Mouse (Mus musculus) thymus, adult 2 months (tissue): ENCODE data around the gene Cdk11b. TPM values are rescaled to one million over a fixed set of nuclear protein-coding genes. Genes with fewer than 3 reads are reported as not detected.
A peak's percentile ranks its signal among the peaks of the same experiment; 100 is the strongest.
"Not testable (repeated sequence)": the region's sequence is repeated elsewhere in the genome, so short reads cannot be mapped to it uniquely, and the experiment has no call there.

Experiments
- DNase-seq: peaks from one replicate; pipeline ENCODE4 v3.0.0; 2021
- H3K27ac ChIP-seq: fragments of 200-500 bp; 2 replicates; pipeline ENCODE4 v1.5.1; 2012; ENCODE audit warnings: low read length, control low read depth; ENCODE audit not compliant: control insufficient read depth, insufficient read depth
- H3K27me3 ChIP-seq: fragments of 200-500 bp; 2 replicates; pipeline ENCODE4 v1.6.1; 2012; ENCODE audit warnings: mild to moderate bottlenecking, low read length, moderate library complexity, mixed read lengths; ENCODE audit not compliant: control insufficient read depth, insufficient read depth
- H3K36me3 ChIP-seq: fragments of 200-500 bp; 2 replicates; pipeline ENCODE4 v1.6.1; 2012; ENCODE audit warnings: mild to moderate bottlenecking, low read length, moderate library complexity; ENCODE audit not compliant: control insufficient read depth, insufficient read depth
- H3K4me1 ChIP-seq: fragments of 200-500 bp; replicated peaks from 2 replicates; pipeline ENCODE4 v1.6.1; 2012; ENCODE audit warnings: low read length; ENCODE audit not compliant: control insufficient read depth, insufficient read depth
- H3K4me3 ChIP-seq: fragments of 200-500 bp; 2 replicates; pipeline ENCODE4 v1.5.1; 2012; ENCODE audit warnings: mild to moderate bottlenecking, low read length, control low read depth, moderate library complexity; ENCODE audit not compliant: control insufficient read depth, insufficient read depth
- CTCF ChIP-seq: fragments of 200-500 bp; IDR thresholded peaks from 2 replicates; pipeline ENCODE4 v1.5.1; 2012; ENCODE audit warnings: mild to moderate bottlenecking, control low read depth, low read length, moderate library complexity, borderline replicate concordance; ENCODE audit not compliant: control insufficient read depth, poor library complexity, insufficient read depth; ENCODE audit errors: extremely low read depth
- POLR2A ChIP-seq: fragments of 200-500 bp; IDR thresholded peaks from 2 replicates; pipeline ENCODE4 v1.6.1; 2012; ENCODE audit warnings: mild to moderate bottlenecking, low read length, control low read depth, moderate library complexity; ENCODE audit not compliant: control insufficient read depth, poor library complexity, insufficient read depth; ENCODE audit errors: extremely low read depth
- WGBS: fragments of 180-500 bp; shearing (Covaris S2); methylation state at CpG from one replicate; pipeline ENCODE4 v1.1.7; 2018; 5-methylcytosine and 5-hydroxymethylcytosine counted together
- polyA plus RNA-seq: library from polyadenylated mRNA; depleted of rRNA; stranded (reverse); fragments of >200 nt; gene quantifications from 2 replicates; pipeline ENCODE4 v1.2.3, GENCODE M21; 2012

The Cdk11b gene
- polyA plus RNA-seq, 1 experiment = 42.1 TPM

DNA sequence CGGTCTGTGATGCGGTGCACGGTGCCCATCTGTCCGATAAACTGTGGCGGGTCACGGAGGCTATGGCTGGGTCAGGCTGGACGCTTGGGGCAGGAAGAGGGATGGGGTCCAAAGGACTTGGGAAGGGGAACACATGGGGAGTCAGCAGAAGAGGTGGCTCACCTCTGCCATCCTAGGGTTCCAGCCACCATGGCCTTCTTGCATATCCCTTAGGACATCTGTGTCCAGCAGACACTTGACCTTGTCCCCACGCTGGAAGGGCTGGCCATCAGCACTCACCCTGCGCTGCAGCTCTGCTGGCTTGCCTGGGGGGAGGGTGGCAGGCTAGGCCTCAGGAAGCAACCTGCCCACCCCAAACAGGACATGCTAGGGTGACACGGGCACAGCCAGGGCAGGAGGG is 34.3 kb downstream of the Cdk11b start:
- WGBS = 94% methylated on average over 10 of the region's 10 CpGs
- Histone ChIP-seq H3K27me3 (peaks cover 2% of the 10 kb centered on the region; the same call in 1 of the 2 replicates), H3K27ac (no peak overlapping the region), H3K4me3 (no peak overlapping the region), H3K4me1 (peaks cover 13% of the 10 kb centered on the region), H3K36me3 (no peaks in the 10 kb centered on the region)
- TF ChIP-seq CTCF (no peak), POLR2A (no peak)
- DNase-seq = no peak

DNA sequence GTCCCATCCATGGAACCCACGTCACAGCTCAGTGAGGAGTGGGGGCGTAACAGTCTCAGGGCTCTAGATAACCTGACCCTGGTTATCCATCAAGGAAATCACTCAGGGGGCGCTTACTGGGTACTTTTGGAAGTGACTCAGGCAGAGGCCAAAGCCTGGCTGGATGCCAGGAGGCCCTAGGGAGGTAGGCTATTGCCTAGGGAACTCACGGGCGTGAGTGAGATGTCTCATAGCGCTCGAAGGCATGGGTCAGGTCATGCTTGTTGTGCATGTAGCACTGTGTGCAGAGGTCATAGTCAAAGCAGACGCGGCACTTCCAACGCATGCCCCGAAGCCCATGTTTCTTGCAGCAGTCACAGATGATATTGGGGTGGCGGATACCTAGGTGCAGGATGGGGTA is 36.0 kb downstream of the Cdk11b start:
- Histone ChIP-seq H3K36me3 (no peaks in the 10 kb centered on the region), H3K4me1 (no peaks in the 10 kb centered on the region), H3K27ac (no peak overlapping the region), H3K4me3 (no peak overlapping the region), H3K27me3 (no peaks in the 10 kb centered on the region)
- 95% methylated on average over 12 of the region's 12 CpGs for WGBS
- DNase-seq = no peak
- TF ChIP-seq CTCF (no peak), POLR2A (no peak)

DNA sequence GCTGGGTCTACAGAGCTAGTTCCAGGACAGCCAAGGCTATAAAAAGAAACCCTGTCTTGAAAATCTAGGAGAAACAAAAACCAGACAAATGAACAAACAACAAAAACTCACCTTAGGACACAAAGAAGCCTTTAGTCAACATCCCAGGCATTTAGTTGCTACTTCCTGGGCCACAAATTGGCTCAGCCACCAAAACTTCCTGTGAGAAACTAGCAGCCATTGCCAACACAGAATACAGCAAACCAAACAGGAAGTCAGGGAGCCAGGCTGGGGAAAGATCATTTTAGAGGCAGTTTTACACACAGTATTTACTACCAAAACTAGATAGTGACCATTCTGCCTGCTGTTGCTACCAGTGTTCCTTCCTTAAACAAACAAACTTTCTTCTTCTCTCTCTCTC is 42.2 kb downstream of the Cdk11b start:
- DNase-seq = no peak
- no peak overlapping the region for H3K4me3 ChIP-seq
- no peak overlapping the region for H3K27ac ChIP-seq
- TF ChIP-seq CTCF (no peak), POLR2A (no peak)
- H3K4me1 ChIP-seq = peaks cover 5% of the 10 kb centered on the region
- H3K36me3 ChIP-seq = no peaks in the 10 kb centered on the region
- H3K27me3 ChIP-seq = no peaks in the 10 kb centered on the region

DNA sequence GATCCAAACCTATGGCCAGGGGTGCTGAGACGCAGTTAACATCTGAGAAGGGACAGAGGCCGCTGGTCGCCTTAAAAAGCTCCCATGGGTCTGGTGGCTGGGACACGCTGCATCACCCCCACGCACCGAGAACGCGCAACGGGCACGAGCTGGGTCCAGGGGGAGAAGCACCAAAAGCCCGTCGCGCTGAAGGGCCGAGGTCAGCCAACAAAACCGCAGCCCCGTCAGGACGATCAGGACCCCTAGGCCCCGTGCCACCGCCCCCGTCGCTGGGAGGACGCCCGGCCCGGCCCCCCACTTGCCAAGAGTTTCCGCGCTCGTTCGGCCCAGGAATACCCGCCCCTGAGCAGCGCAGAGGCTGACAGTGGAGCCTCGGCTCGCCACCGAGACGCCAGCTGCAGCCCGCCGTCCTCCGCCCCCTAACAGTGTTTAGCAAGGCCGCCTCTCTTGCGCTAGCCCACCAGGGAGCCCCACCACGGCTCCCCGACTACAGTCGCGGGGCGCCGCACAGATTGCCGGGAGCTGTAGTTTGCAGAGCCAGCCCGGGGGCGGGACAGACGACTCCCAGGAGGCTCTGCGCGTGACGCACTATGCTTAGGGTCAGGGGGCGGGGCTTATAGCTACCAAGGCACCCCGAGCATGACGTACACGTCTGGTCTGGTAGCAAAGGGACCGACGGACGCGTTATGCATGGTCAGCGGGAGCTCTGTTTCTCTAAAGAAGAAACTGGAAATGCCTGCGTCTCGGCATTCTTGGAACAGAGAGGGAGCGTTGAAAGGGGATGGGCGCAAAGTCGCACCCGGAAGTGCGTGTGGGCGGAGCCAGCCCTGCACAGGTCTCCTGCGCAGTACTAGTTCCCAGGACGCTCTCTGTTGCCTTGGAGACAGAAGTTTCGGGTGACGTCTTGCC is 44.3 kb downstream of the Cdk11b start, which contains the start of gene Mib2:
TSS of gene Mib2 (minus strand) at position 510 of the 909 bp plus-strand sequence.
- Histone ChIP-seq H3K27ac (no peak within 1 kb of the TSS), H3K4me3 (peak within 1 kb of the TSS; percentile 91), H3K36me3 (no peaks in the 10 kb centered on the region), H3K27me3 (no peaks in the 10 kb centered on the region), H3K4me1 (peaks cover 5% of the 10 kb centered on the region)
- DNase-seq = peak; percentile 97
- TF ChIP-seq CTCF = peak; percentile 53; the same call in 1 of the 2 replicates
- TF ChIP-seq POLR2A = peak; percentile 74
- WGBS = under 1% methylated on average over 73 of the region's 73 CpGs

DNA sequence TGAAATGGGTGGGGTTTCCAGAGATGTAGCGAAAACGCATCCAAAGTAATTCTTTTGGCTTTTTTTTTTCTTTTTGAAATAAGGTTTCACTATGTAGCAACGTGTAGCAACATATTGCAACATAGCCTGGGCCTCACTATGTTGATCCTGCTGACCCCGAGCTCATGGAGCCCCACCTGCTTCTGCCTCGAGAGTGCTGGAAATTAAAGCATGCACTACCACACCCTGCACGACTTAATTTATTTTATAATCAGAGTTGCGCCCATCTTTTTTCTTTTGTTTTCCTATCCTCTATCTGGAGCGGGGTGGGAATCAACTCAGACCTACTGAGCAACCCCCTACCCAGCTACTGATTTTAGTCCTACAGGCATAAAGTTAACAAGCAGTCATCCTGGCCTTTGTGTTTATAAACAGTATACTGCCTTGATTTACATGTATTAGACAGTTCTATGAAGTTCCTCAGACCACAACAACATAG is 45.0 kb downstream of the Cdk11b start:
- no peak for DNase-seq
- TF ChIP-seq POLR2A (no peak), CTCF (no peak)
- 8% methylated on average over 8 of the region's 8 CpGs for WGBS
- Histone ChIP-seq H3K27me3 (no peaks in the 10 kb centered on the region), H3K36me3 (no peaks in the 10 kb centered on the region), H3K27ac (no peak overlapping the region), H3K4me3 (peak overlapping the region; percentile 91; the same call in 1 of the 2 replicates), H3K4me1 (peaks cover 5% of the 10 kb centered on the region)

GRCm38 (mm10) chr4:155670236-155670635 is 45.6 kb downstream of the Cdk11b start:
- not testable (repeated sequence) for DNase-seq, H3K27ac ChIP-seq
- WGBS = 93% methylated on average over 4 of the region's 4 CpGs

DNA sequence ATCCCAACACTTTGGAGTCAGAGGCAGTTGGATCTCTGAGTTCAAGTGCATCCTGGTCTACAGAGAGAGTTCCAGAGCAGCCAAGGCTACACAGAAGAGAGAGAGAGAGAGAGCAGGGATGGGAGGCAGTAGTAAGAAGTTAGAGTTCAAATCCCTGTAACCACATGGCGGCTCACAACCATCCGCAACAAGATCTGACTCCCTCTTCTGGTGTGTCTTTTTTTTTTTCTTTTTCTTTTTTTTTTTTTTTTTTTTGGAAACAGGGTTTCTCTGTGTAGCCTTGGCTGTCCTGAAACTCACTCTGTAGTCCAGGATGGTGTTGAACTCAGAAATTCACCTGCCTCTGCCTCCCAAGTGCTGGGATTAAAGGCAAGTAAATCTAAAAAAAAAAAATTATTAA is 47.4 kb downstream of the Cdk11b start:
- Histone ChIP-seq H3K27me3 (no peaks in the 10 kb centered on the region), H3K36me3 (no peaks in the 10 kb centered on the region), H3K27ac (no peak overlapping the region), H3K4me1 (peaks cover 5% of the 10 kb centered on the region), H3K4me3 (no peak overlapping the region)
- 56% methylated on average over 2 of the region's 2 CpGs for WGBS
- no peak for DNase-seq
- TF ChIP-seq POLR2A = no peak

More at GRCm38 (mm10) chr4:155670236-155670635, 45.6 kb downstream of the Cdk11b start:
- H3K4me3 ChIP-seq, H3K36me3 ChIP-seq, H3K4me1 ChIP-seq, H3K27me3 ChIP-seq: not testable (repeated sequence)
